Mouse (Mus musculus) adrenal gland (tissue): Measurements from ENCODE around the gene Tgif2.

ENCODE experiments used
- intact Hi-C: fragments of 180-260 bp; cut with DNase I; formaldehyde crosslinking; loops from one replicate; pipeline ENCODE4 v1.15.1; 2025

The Tgif2 gene

DNA sequence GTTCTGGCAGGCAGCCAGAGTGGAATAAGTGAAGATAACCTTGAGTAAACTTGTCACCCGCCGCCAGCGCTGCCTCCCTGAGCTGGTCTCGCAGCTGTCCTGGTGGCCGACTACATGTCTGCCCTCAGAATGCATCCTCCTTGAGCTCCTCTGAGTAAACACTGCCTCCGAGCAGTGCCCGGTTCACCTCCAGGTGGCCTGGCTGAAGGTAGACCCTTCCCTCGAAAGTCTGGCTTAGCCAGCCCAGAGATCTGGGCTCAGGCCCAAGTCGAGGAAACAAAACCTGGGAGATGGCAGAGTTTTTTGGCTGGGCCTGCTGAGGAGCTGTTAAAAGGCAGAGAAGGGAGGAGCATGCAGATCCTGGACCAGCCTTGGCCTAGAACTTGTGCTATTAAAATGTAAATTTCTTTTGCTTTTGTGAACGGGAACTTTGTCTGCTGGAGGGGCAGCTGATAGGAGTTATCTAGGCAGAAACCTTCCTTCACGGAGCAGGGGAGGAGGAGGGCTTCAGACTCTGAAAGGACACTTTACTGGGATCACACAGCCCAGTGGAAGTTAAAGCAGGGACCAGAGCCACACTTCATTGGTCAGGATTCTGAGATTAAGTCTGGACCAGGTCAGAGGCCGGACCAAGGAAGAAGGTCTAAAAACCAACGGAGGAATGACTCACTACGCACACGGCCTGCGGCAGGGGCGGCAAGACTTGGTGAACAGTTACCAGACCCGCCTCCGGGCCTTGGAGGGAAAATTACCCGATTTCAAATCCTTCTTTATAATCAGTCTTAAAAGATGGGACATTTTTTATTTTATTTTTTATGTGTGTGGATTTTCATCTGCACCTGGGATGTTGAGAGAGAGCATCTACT lies 2.3 kb downstream of the Tgif2 start:
- intact Hi-C loops, result no loop called here

DNA sequence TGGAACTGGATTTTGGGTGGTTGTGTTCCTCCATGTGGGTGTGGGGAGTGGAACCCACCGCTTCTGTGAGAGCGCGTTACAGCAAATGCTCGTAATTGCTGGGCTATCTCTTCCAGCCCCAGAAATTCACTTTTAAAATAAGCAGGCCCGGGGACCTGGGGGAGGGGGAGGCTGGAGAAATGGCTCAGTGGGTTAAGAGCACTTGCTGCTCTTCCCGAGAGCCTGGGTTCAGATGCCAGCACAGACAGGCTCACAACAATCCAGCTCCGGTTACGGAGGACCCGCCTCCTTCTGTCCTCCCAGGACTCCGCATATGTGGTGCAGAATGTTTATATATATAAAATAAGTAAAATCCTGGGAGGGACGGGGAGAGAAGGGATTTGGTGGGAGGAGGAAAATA lies 2.9 kb downstream of the Tgif2 start:
- intact Hi-C loops, result no loop called here

DNA sequence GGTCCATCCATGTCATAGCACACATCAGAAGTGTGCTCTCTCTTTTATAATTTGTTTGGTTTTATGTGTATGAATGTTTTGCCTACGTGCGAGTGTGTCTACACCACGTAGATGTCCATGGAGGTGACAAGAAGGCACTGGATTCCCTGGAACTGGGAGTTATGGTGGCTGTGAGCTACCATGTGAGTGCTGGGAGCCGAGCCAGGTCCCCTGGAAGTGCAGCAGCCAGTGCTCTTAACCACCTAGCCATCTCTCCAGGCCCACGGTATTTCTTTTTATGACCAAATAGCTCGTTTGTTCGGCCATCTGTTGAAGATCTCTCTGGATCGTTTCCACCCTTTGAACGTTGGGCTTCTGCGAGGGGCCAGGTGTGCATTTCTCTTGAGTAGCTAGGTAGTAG lies 3.5 kb downstream of the Tgif2 start:
- intact Hi-C loops, result no loop called here

GRCm38 (mm10) chr2:156844715-156845114 lies 4.9 kb downstream of the Tgif2 start:
- intact Hi-C loops, result no loop called here

- intact Hi-C loops, result no loop called here
Measured at GRCm38 (mm10) chr2:156847653-156848052, 7.8 kb downstream of the Tgif2 start.

DNA sequence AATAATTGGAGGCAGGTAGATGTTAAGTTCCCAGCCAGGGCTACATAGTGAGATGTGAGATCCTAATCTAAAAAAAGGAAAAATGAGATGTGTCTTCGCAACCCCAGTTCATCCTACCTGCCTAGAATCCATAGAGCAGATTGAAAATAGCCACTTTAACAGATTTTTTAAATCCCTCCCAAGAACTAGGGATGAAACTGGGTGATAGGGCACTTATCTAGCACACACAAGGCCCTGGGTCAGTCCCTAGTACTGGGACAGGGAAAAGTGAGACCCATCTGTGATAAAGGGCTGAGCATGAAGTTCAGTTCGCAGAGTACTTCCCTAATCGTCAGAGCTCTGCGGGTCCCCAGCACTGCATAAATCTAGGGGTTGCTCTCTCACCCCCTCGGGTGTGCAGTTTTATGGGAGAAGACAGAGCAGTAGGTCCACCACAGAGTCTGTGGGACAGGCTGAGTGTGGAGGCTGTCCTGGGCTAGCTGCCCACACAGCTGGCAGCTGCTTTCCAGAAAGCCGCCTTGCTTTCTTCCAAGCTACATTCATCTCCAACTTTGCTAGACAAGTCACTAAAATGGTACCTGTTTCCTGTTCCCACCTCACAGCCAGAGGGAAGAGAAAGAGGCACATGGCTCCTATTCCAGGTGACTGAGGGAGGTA lies 8.8 kb downstream of the Tgif2 start:
- intact Hi-C loops, result no loop called here

DNA sequence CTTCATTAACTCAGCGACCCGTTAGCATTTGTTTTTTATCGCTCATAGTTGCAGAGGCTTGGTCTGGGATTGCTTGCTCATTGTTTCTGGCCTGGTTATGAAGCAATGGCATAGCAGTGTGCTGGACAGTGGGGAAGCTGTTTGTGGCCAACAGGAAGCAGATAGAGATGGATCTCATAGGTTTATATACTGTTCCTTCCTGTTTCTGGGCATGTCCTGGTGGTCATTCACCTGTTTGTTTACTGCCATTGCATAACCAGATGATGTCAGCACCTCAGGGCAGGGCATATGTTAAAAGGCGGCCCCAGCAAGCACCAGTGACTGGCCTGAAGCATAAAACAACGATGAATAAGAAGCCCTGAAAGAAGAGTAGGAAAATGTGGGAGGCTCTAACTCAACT lies 10.7 kb downstream of the Tgif2 start:
- intact Hi-C loops, result loop anchor here (5.0 kb wide), 1 partner anchor 43 kb away; no protein-coding TSS in a partner anchor

- intact Hi-C loops, result loop anchor here (5.0 kb wide), 1 partner anchor 46 kb away; no protein-coding TSS in a partner anchor
Measured at GRCm38 (mm10) chr2:156853584-156853983, 13.8 kb downstream of the Tgif2 start.

DNA sequence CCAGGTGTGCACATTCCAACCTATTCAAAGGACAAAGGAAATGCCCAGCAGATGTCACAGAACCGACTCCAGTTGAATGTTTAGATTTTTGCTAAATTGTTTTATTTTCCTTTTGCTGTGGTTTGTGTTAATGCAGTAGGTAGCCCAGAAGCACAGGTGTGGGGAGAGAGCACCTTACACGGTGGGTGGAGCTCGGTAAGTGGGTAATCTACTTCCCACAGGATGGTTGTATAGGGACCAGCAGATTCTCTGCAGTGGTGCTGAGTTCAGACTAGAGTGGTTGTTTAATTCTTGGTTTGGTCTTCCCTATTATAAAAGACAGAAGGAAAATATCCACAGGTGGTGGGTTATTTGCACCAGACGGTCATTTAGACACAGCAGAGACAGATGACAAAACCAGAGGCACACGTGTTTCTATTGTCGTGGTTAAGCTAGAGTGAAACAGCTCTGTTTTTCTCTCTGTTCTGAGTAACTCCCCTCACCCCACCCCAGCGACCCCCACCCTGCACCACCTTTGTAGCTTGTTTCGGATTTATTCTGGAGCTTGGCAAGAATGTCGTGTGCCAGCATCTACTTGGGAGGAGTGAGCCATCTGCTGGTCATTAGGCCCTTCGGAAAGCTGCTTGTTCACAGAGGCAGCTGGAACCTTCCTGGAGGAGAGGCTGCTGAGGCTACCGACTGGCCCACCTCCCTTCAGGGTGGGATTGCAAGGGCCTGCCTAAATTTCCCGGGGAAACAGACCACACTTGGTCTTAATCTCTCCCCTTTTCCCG lies 14.4 kb downstream of the Tgif2 start:
- intact Hi-C loops, result loop anchor here (5.0 kb wide), 1 partner anchor 47 kb away; no protein-coding TSS in a partner anchor

- intact Hi-C loops, result no loop called here
Measured at GRCm38 (mm10) chr2:156856311-156856710, 16.5 kb downstream of the Tgif2 start.

DNA sequence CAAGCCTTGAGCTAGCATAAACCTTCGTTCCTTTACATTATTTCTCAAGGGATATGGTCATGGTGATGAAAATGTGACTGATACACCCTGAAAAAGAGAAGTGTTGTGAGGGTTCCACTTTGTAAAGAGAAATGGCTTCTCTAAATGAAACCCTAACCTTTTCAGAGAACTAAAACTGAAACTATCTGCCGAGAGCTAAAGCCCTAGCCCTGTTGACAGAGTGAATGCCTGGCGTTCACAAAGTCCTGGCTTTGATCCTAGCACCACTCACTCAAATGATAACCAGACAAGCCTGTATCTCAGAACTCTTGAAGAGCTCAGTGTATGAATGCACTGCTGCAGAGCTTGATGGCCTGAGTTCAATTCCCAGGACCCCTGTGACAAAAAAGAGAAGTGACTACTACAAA lies 17.6 kb downstream of the Tgif2 start:
- intact Hi-C loops, result no loop called here

DNA sequence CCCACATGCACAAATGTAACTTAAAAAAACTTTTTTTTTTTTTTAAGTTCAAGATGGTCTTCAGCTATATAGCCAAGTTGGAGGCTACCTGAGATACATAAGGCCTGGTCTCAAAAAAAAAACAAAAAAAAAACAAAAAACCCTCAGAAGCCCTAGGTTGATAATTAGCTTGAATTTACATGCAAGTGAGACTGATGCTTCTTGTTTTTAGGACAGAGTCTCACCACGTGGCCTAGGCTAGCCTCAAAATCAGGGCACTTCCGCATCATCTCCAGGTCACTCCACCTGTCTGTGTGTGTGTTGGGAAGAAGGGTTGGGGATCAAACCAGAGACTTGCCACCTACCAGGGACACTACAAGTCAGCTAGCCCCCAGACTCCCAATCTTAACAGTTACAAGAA lies 18.0 kb downstream of the Tgif2 start, which contains the start of gene 4930518I15Rik:
TSS of gene 4930518I15Rik (minus strand) at position 112 of the 400 bp plus-strand sequence.
- intact Hi-C loops, result no loop called here

DNA sequence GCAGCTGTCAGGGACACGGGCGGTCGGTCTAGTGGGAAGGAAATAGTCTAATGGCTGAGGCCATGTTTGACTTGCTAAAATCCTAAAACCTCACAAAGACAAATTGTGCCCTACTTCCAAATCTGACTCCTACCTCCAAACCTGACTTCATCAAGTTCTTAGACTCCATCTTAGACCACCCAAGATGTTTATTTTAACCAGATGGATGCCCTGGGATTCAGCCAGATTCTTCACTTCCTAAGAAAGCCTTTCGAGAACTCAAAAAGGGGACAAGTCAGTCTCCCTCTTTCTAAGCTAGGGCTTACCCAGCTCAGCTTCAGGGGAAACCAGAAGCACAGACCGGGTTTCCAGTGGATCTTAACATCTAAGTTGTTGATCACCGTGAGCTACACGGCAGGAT lies 18.9 kb downstream of the Tgif2 start:
- intact Hi-C loops, result no loop called here

DNA sequence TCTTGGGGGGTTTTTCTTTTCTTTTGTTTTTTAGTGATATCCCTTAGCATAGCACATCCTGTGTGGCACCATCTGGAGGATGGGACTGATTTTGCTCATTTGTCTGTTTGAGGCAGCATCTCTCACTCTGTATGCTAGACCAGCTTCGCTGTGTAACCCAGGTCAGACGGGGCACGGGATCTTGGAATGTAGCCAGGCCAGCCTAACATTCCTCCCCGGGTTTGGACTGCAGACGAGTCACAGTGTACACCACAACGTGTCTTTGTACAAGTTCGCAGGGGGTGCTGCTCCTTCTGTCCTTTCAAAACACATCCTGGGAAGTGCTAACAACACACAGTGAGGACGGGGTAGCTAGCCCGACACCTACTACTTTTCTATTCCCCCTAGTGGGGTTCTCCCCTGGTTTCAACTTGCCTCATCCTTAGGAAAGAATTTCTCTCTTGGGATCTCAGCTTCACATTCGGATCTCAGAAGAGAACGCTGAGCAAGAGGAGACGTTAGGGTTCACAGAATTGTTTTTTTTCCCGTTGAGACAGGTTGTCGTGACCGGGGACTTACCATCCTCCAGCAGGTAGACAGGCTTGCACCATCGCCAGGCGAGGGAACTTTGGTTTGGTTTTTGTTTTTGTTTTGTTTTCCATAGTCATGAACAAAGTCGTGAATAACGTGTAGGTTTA lies 22.4 kb downstream of the Tgif2 start:
- intact Hi-C loops, result no loop called here

GRCm38 (mm10) chr2:156862772-156863486 lies 23.1 kb downstream of the Tgif2 start, which contains the start of gene Rab5if:
Gene Rab5if, plus strand, starts transcription at chr2:156863128.
- intact Hi-C loops, result no loop called here

DNA sequence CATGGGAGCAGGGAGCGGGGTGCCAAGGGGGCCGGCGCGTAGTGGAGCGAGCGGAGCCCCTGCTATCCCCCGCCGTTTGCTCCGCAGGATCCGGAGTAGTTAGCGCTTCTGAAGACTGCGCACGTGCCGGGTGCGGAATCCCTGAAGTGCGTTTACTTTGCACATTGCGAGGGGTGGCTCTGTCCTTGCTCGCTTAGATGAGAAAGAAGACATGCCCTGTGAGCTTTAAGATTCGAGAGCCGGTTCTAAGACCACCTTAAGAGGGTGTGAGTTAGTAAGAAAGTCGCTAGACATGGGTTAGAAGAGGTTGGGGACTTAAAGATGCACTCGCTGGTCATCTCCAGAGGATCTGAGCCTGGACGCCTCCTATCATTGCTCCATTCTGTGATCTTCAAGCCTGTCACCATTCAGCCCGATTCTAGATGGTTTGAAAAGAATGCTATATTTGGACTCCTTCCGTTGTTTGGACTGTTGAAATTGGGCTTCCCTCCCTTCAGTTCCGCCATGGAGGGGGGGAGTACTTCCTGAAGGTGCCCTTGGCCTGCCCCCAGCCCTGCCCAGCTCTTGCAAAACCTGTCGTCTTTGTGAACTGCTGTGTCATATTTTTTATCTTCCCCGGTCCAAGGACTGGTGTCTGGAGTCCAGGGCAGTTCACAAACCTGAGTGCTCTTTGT lies 23.8 kb downstream of the Tgif2 start:
- intact Hi-C loops, result no loop called here

- intact Hi-C loops, result no loop called here
Measured at GRCm38 (mm10) chr2:156864481-156864880, 24.7 kb downstream of the Tgif2 start.

GRCm38 (mm10) chr2:156868994-156869393 lies 29.2 kb downstream of the Tgif2 start:
- intact Hi-C loops, result no loop called here

- intact Hi-C loops, result no loop called here
Measured at GRCm38 (mm10) chr2:156869554-156869953, 29.7 kb downstream of the Tgif2 start.

- intact Hi-C loops, result loop anchor here (5.0 to 10.0 kb wide), 2 partner anchors 127 to 224 kb away; no protein-coding TSS in a partner anchor
Measured at GRCm38 (mm10) chr2:156870519-156870918, 30.7 kb downstream of the Tgif2 start.
